Mouse (Mus musculus): ENCODE data around the gene Rps2.

DNA sequence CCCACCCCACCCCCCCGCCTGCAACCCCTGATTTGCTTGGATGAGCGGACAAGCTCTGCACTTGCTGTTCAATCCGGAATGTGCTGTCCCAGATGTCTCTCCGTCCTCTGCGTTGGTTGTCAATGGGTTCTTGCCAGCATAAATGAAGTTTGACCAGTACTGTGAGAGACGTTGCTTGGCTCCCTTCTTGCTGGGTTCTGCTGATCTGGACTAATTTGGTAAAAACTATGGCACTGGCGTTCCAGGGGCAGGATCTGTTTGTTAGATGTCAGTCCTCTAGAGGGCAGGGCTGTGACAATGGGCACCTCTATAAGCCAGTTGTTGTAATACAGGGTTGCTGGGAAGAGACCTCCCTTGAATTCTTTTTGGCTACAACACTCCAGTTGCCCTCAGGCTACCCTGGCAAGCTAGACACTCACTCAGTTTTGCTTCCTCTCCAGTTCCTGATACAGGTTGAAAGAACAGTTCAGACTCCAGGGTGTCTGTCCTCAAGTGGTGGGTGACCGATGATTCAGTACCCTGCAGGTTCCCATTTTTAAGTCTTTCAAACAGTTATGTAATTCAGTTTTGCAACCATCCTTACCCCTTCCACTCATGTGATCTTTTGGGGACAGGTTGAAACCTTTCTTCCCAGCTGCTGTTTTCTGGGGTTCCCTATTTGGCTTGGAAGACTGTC, 19.4 kb downstream of the Rps2 start:
- TF ChIP-seq CTCF (IDR thresholded peaks at IDR 0.05; ENCODE audit: control insufficient read depth, insufficient read depth, insufficient read length): no peak
- no peak for TF ChIP-seq USF1 (IDR thresholded peaks at IDR 0.05; ENCODE audit: low read depth)
- TF ChIP-seq MYOG (IDR thresholded peaks at IDR 0.05; ENCODE audit: control insufficient read depth, extremely low read depth, insufficient read length): no peak
- TF ChIP-seq MAX (IDR thresholded peaks at IDR 0.05): no peak
- no peak for TF ChIP-seq CEBPB (IDR thresholded peaks at IDR 0.05; ENCODE audit: low read depth)

Data from C2C12 (cell line).